Mouse (Mus musculus) granulocyte monocyte progenitor cell, adult 5-6 weeks (primary cell): ENCODE results near the gene Ndufs5. TPM values are rescaled to one million over a fixed set of nuclear protein-coding genes. Genes with fewer than 3 reads are reported as not detected.

ENCODE experiments used
- total RNA-seq, 2 experiments: library from RNA; stranded (forward) in 1 of 2; stranded (reverse) in 1 of 2; fragments of 200-712, 200-1000 nt in 1 of 2; fragments of >200 nt in 1 of 2; fragmentation: Nextera tagmentation in 1 of 2; gene quantifications; 2 replicates each; pipeline ENCODE4 v1.2.3; 2014 to 2017

The Ndufs5 gene
- total RNA-seq, 2 experiments from 2014 or later = 190 to 215 TPM

Other genes starting within 250 kb of the Ndufs5 start
- 127 and 129 TPM in 2 replicates for gene Macf1, start 33.8 kb downstream of the Ndufs5 start, total RNA-seq (2014; fragmentation: Nextera tagmentation)
- gene Macf1, start 33.8 kb downstream of the Ndufs5 start, total RNA-seq (2017) = 162 and 174 TPM in 2 replicates
- gene Akirin1, start 32.1 kb upstream of the Ndufs5 start, total RNA-seq (2014; fragmentation: Nextera tagmentation) = 30.1 and 45.7 TPM in 2 replicates
- gene Akirin1, start 32.1 kb upstream of the Ndufs5 start, total RNA-seq (2017) = 23.3 and 35.2 TPM in 2 replicates
- not detected in 2 replicates for gene Rhbdl2, start 69.7 kb upstream of the Ndufs5 start, total RNA-seq (2014; fragmentation: Nextera tagmentation)
- not detected in 2 replicates for gene Rhbdl2, start 69.7 kb upstream of the Ndufs5 start, total RNA-seq (2017)
- not detected in 2 replicates for gene 4933427I04Rik, start 141.5 kb upstream of the Ndufs5 start, total RNA-seq (2014; fragmentation: Nextera tagmentation)
- gene 4933427I04Rik, start 141.5 kb upstream of the Ndufs5 start, total RNA-seq (2017) = not detected in 2 replicates
- gene Mycbp, start 186.6 kb upstream of the Ndufs5 start, total RNA-seq (2014; fragmentation: Nextera tagmentation) = 35.4 and 35.7 TPM in 2 replicates
- gene Mycbp, start 186.6 kb upstream of the Ndufs5 start, total RNA-seq (2017) = 30.1 and 33.2 TPM in 2 replicates
- 27.2 and 40.0 TPM in 2 replicates for gene Rragc, start 199.2 kb upstream of the Ndufs5 start, total RNA-seq (2014; fragmentation: Nextera tagmentation)
- gene Rragc, start 199.2 kb upstream of the Ndufs5 start, total RNA-seq (2017) = 35.5 and 48.8 TPM in 2 replicates
- not detected in 2 replicates for gene 4930535I16Rik, start 199.8 kb upstream of the Ndufs5 start, total RNA-seq (2014; fragmentation: Nextera tagmentation)
- not detected in 2 replicates for gene 4930535I16Rik, start 199.8 kb upstream of the Ndufs5 start, total RNA-seq (2017)